Mouse (Mus musculus): ENCODE data around the gene Ect2l.

Ect2l gene

DNA sequence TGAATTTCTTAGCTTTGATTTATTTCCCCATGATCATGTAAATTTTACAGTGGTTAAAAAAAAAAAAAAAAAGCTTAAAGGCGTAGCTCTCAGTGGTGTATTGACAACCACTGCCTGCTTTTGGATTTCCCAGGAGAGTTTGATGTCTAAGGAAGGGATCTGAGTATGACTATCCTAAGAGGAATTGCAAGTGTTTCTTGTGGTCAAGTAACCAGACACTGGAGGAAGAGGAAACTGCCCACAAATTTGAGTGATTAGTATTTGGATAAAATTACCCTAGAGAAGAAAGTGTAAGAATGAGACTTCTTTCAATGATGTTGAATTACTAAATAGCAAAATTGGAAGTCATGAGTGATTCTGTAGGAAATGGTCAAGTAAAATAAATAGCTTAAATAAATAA, 129.2 kb downstream of the Ect2l start:
- DNase-seq (ENCODE audit: low spot score), result no peak

Measured in retina, embryonic 14.5 days (tissue).